Mouse (Mus musculus): ENCODE data around the gene Fars2. TPM values are rescaled to one million over a fixed set of nuclear protein-coding genes. Genes with fewer than 3 reads are reported as not detected.

The Fars2 gene
- polyA plus RNA-seq, 1 experiment from 2014 or later = 32.2 TPM

- no peaks in the 10 kb centered on the region for H3K36me3 ChIP-seq (ENCODE audit: control insufficient read depth, insufficient read depth)
- peak; percentile 92 for ATAC-seq
- H3K9ac ChIP-seq (replicated peaks; ENCODE audit: low read depth, low read length) = peak overlapping the region; percentile 59
- H3K4me3 ChIP-seq (replicated peaks; ENCODE audit: low read length) = peak overlapping the region; percentile 44
- H3K9me3 ChIP-seq (ENCODE audit: control insufficient read depth, low read length) = no peaks in the 10 kb centered on the region
- WGBS = 11% methylated on average over 23 of the region's 23 CpGs
- peak overlapping the region; percentile 85 for H3K27ac ChIP-seq (ENCODE audit: low read length)
- H3K4me1 ChIP-seq (replicated peaks; ENCODE audit: control insufficient read depth, insufficient read depth, low read length) = peaks cover 12% of the 10 kb centered on the region
- peak overlapping the region; percentile 62 for H3K4me2 ChIP-seq (ENCODE audit: low read length)
- no peaks in the 10 kb centered on the region for H3K27me3 ChIP-seq (replicated peaks; ENCODE audit: control insufficient read depth, insufficient read depth, low read length)
Measured at GRCm38 (mm10) chr13:36612785-36613750, 495.9 kb downstream of the Fars2 start.

GRCm38 (mm10) chr13:36620498-36621332 lies 503.5 kb downstream of the Fars2 start:
- 95% methylated on average over 10 of the region's 10 CpGs for WGBS

GRCm38 (mm10) chr13:36621333-36621659 lies 504.1 kb downstream of the Fars2 start:
- H3K36me3 ChIP-seq (ENCODE audit: control insufficient read depth, insufficient read depth) = no peaks in the 10 kb centered on the region
- no peak overlapping the region for H3K27ac ChIP-seq (ENCODE audit: low read length)
- H3K4me3 ChIP-seq (replicated peaks; ENCODE audit: low read length) = no peak overlapping the region
- 93% methylated on average over 1 of the region's 1 CpGs for WGBS
- H3K9me3 ChIP-seq (ENCODE audit: control insufficient read depth, low read length) = no peaks in the 10 kb centered on the region
- no peak for ATAC-seq
- H3K27me3 ChIP-seq (replicated peaks; ENCODE audit: control insufficient read depth, insufficient read depth, low read length) = no peaks in the 10 kb centered on the region
- no peaks in the 10 kb centered on the region for H3K4me1 ChIP-seq (replicated peaks; ENCODE audit: control insufficient read depth, insufficient read depth, low read length)
- H3K4me2 ChIP-seq (ENCODE audit: low read length) = no peak overlapping the region
- no peak overlapping the region for H3K9ac ChIP-seq (replicated peaks; ENCODE audit: low read depth, low read length)

More at GRCm38 (mm10) chr13:36620498-36621332, 503.5 kb downstream of the Fars2 start:
- Histone ChIP-seq H3K4me3 (replicated peaks; ENCODE audit: low read length) (no peak overlapping the region), H3K4me1 (replicated peaks; ENCODE audit: control insufficient read depth, insufficient read depth, low read length) (no peaks in the 10 kb centered on the region), H3K4me2 (ENCODE audit: low read length) (no peak overlapping the region), H3K27me3 (replicated peaks; ENCODE audit: control insufficient read depth, insufficient read depth, low read length) (no peaks in the 10 kb centered on the region), H3K9ac (replicated peaks; ENCODE audit: low read depth, low read length) (no peak overlapping the region), H3K36me3 (ENCODE audit: control insufficient read depth, insufficient read depth) (no peaks in the 10 kb centered on the region), H3K9me3 (ENCODE audit: control insufficient read depth, low read length) (no peaks in the 10 kb centered on the region), H3K27ac (ENCODE audit: low read length) (no peak overlapping the region)
- ATAC-seq = no peak

- Histone ChIP-seq H3K36me3 (ENCODE audit: control insufficient read depth, insufficient read depth) (no peaks in the 10 kb centered on the region), H3K27ac (ENCODE audit: low read length) (no peak overlapping the region), H3K4me2 (ENCODE audit: low read length) (no peak overlapping the region), H3K4me1 (replicated peaks; ENCODE audit: control insufficient read depth, insufficient read depth, low read length) (no peaks in the 10 kb centered on the region), H3K9ac (replicated peaks; ENCODE audit: low read depth, low read length) (no peak overlapping the region), H3K27me3 (replicated peaks; ENCODE audit: control insufficient read depth, insufficient read depth, low read length) (no peaks in the 10 kb centered on the region), H3K4me3 (replicated peaks; ENCODE audit: low read length) (no peak overlapping the region), H3K9me3 (ENCODE audit: control insufficient read depth, low read length) (no peaks in the 10 kb centered on the region)
- 84% methylated on average over 1 of the region's 1 CpGs for WGBS
- no peak for ATAC-seq
Measured at GRCm38 (mm10) chr13:36623556-36623955, 506.3 kb downstream of the Fars2 start.

GRCm38 (mm10) chr13:36629154-36629553 lies 511.9 kb downstream of the Fars2 start:
- WGBS = 82% methylated on average over 1 of the region's 1 CpGs
- no peak overlapping the region for H3K27ac ChIP-seq (ENCODE audit: low read length)
- no peaks in the 10 kb centered on the region for H3K27me3 ChIP-seq (replicated peaks; ENCODE audit: control insufficient read depth, insufficient read depth, low read length)
- no peak overlapping the region for H3K4me2 ChIP-seq (ENCODE audit: low read length)
- H3K4me1 ChIP-seq (replicated peaks; ENCODE audit: control insufficient read depth, insufficient read depth, low read length) = no peaks in the 10 kb centered on the region
- H3K9ac ChIP-seq (replicated peaks; ENCODE audit: low read depth, low read length) = no peak overlapping the region
- no peaks in the 10 kb centered on the region for H3K36me3 ChIP-seq (ENCODE audit: control insufficient read depth, insufficient read depth)
- no peak overlapping the region for H3K4me3 ChIP-seq (replicated peaks; ENCODE audit: low read length)
- no peaks in the 10 kb centered on the region for H3K9me3 ChIP-seq (ENCODE audit: control insufficient read depth, low read length)
- no peak for ATAC-seq

GRCm38 (mm10) chr13:36648257-36648656 lies 531.0 kb downstream of the Fars2 start:
- H3K27me3 ChIP-seq (replicated peaks; ENCODE audit: control insufficient read depth, insufficient read depth, low read length) = no peaks in the 10 kb centered on the region
- H3K4me1 ChIP-seq (replicated peaks; ENCODE audit: control insufficient read depth, insufficient read depth, low read length) = no peaks in the 10 kb centered on the region
- no peak overlapping the region for H3K9ac ChIP-seq (replicated peaks; ENCODE audit: low read depth, low read length)
- 56% methylated on average over 7 of the region's 7 CpGs for WGBS
- H3K4me2 ChIP-seq (ENCODE audit: low read length) = no peak overlapping the region
- no peaks in the 10 kb centered on the region for H3K9me3 ChIP-seq (ENCODE audit: control insufficient read depth, low read length)
- no peak for ATAC-seq
- no peak overlapping the region for H3K27ac ChIP-seq (ENCODE audit: low read length)
- H3K36me3 ChIP-seq (ENCODE audit: control insufficient read depth, insufficient read depth) = no peaks in the 10 kb centered on the region
- H3K4me3 ChIP-seq (replicated peaks; ENCODE audit: low read length) = no peak overlapping the region

- H3K4me2 ChIP-seq (ENCODE audit: low read length) = no peak overlapping the region
- H3K27me3 ChIP-seq (replicated peaks; ENCODE audit: control insufficient read depth, insufficient read depth, low read length) = no peaks in the 10 kb centered on the region
- no peaks in the 10 kb centered on the region for H3K4me1 ChIP-seq (replicated peaks; ENCODE audit: control insufficient read depth, insufficient read depth, low read length)
- H3K9ac ChIP-seq (replicated peaks; ENCODE audit: low read depth, low read length) = no peak overlapping the region
- H3K36me3 ChIP-seq (ENCODE audit: control insufficient read depth, insufficient read depth) = no peaks in the 10 kb centered on the region
- ATAC-seq = no peak
- whole genome bisulfite sequencing = 83% methylated on average over 3 of the region's 3 CpGs
- H3K27ac ChIP-seq (ENCODE audit: low read length) = no peak overlapping the region
- H3K4me3 ChIP-seq (replicated peaks; ENCODE audit: low read length) = no peak overlapping the region
- no peaks in the 10 kb centered on the region for H3K9me3 ChIP-seq (ENCODE audit: control insufficient read depth, low read length)
Measured at GRCm38 (mm10) chr13:36654251-36654650, 537.0 kb downstream of the Fars2 start.

- Histone ChIP-seq H3K27ac (ENCODE audit: low read length) (no peak overlapping the region), H3K4me1 (replicated peaks; ENCODE audit: control insufficient read depth, insufficient read depth, low read length) (no peaks in the 10 kb centered on the region), H3K9ac (replicated peaks; ENCODE audit: low read depth, low read length) (no peak overlapping the region), H3K36me3 (ENCODE audit: control insufficient read depth, insufficient read depth) (no peaks in the 10 kb centered on the region), H3K9me3 (ENCODE audit: control insufficient read depth, low read length) (no peaks in the 10 kb centered on the region), H3K27me3 (replicated peaks; ENCODE audit: control insufficient read depth, insufficient read depth, low read length) (no peaks in the 10 kb centered on the region), H3K4me3 (replicated peaks; ENCODE audit: low read length) (no peak overlapping the region), H3K4me2 (ENCODE audit: low read length) (no peak overlapping the region)
- no peak for ATAC-seq
- WGBS = 67% methylated on average over 1 of the region's 1 CpGs
Measured at GRCm38 (mm10) chr13:36679345-36679744, 562.1 kb downstream of the Fars2 start.

- no peaks in the 10 kb centered on the region for H3K9me3 ChIP-seq (ENCODE audit: control insufficient read depth, low read length)
- no peaks in the 10 kb centered on the region for H3K27me3 ChIP-seq (replicated peaks; ENCODE audit: control insufficient read depth, insufficient read depth, low read length)
- WGBS = 93% methylated on average over 8 of the region's 8 CpGs
- no peaks in the 10 kb centered on the region for H3K4me1 ChIP-seq (replicated peaks; ENCODE audit: control insufficient read depth, insufficient read depth, low read length)
- H3K9ac ChIP-seq (replicated peaks; ENCODE audit: low read depth, low read length) = no peak overlapping the region
- H3K4me2 ChIP-seq (ENCODE audit: low read length) = no peak overlapping the region
- ATAC-seq = no peak
- no peak overlapping the region for H3K27ac ChIP-seq (ENCODE audit: low read length)
- H3K4me3 ChIP-seq (replicated peaks; ENCODE audit: low read length) = no peak overlapping the region
- no peaks in the 10 kb centered on the region for H3K36me3 ChIP-seq (ENCODE audit: control insufficient read depth, insufficient read depth)
Measured at GRCm38 (mm10) chr13:36680690-36681355, 563.6 kb downstream of the Fars2 start.

All from forebrain, embryonic 16.5 days (tissue).